Mouse (Mus musculus) frontal cortex, postnatal 14 days (tissue): ENCODE measurements around the gene Zfp943.

ENCODE experiments used
- DNase-seq, 2 experiments: peaks; one replicate each; pipeline ENCODE4 v3.0.0; 2022; ENCODE audit warnings: low spot score in 2 of 2

Zfp943 gene

DNA sequence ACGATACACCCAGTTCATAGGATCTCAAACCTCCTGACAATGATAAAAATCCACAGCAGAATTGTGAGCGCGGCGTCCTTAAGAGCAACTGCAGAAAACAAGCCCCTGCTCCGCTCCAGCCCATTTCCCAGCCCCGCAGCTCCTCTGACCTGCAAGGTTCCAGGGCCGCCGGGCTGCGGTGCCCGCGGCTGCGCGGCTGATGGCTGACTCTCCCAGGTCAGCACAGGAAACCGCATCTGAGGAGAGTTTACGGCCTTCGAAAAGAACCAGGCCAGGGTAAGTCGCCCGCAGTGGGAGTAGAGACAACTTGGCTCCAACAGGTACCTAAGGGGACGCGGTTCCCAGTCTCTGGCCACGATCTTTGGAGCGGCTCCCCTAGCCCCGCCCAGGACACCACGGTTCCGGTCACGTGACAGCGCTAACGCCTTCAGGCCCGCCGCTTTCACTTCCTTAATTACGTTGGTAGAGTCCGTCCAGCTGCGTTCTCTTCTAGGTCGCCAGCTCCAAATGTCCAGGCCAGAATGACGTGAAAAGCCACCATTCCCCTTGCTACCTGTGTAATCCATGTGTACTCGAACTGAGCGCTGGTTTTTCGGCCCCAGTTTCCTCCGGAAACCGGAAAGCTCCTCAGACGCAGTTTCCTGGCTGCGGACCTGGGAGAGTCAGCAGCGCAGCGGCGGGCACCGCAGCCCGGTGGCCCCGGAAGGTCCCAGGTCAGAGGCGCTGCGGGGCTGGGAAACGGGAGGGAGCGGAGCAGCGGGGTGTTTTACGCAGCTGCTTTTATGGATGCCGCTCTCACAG lies at the start of gene Zfp943, which contains the start of gene Zfp942:
Zfp943 (plus strand) TSS at position 446 of the 801 bp plus-strand sequence.
Zfp942 (minus strand) TSS at position 358 of the 801 bp plus-strand sequence.
- DNase-seq, result peak; percentile 66 to 70

DNA sequence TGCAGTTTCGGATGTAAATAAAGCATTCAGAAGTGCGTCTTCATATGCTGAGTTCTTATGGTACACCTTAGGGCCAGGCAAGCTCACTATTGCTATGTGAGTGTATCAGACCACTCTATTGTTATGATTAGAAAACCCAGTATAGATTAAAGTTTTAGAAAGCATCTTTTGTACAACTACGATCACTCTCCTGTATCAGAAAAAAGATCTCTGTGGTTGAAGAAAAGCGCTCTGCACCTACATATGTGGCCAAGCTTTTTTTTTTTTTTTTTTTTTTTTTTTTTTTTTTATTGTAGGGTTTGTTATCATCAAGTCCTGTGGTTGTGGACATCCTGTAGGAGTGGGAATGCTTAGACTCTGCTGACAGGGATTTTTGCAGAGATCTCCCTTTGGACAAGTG lies 950 bp downstream of the Zfp943 start:
- DNase-seq, result no peak

DNA sequence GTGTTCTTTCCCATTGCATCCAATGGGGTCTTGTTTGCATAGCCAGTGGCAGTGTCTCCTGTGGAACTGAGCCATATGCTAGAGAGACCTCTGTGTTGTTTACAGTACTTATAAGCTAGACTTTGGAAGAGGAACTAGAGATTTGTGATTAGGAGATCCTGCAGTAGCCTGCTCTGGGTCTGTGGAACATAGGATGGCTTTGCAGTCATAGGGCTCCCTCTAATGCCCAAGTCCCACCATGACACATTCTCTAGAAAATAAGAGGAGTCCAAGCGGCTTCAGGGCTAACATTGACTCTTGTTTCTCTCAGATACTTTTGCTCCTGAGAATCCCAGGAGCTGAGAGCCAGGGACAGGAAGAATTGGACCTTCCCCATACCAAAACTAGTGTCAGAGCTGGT lies 73.2 kb downstream of the Zfp943 start:
- peak in 1 of 2 experiments; percentile 5 for DNase-seq

DNA sequence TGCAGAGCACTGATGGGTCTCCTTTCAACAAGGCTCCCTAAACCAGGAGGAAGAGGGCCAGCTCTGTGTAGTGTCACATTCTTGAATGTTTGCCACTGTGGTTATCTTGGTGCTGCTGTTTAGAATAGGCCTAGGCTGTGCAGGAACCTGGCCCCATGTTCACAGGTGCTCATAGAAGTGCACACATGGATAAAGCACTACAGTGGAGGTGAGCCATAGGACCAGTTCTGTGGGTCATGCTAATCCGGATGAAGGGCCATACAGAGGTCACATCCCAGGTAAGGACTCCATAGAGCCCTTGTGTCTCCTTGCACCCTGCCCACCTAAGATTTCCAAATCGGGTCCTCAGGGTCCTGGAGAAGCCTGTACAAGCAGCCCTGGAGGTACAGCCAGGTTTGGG lies 87.1 kb downstream of the Zfp943 start:
- no peak for DNase-seq

DNA sequence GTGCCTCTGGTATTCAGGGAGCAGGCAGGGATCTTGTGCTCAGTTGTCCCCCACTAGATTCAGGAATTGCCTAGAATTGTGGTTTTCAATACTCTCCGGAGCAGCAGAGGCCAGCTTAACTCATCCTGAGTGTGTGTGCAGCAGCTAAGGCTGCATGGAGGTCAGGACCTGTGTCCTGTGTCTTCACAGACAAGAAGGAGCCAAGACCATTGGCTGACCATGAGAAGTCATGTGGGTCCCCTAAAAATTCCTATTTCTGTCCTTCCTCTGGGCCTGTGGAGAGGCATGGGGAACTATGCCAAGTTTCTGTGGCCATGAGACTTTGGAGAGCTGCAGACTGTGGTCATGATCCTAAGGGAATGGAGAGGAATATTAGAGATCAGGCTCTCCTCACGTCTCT lies 90.9 kb downstream of the Zfp943 start:
- DNase-seq, result no peak

DNA sequence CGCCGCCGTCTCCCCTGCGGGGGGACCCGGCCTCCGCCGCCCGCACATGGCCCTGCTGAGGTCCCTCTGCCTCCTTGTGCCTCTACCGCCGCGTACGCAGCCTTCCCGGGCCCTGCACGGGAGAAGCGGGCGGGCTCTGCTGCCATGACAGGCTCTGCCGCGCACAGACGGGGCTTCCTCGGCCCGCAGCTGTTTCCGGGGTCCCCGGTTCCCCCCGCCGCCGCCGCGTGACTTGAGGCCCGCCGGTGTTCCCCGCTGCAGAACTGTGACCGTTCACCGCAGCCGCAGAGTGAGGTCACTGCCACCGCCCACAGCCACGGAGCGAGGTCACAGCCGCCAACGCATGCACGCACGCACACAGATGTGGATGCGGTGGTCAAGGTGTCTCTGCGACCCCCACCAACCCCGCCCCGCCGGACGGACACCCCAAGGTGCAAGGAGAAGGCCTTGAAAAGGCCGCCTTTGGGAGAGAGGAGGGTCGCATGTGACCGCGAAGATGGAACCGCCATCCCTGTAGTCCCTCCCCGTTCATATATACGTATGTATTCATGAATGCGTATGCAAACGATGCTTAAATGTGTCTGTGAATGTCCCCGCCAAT lies 118.8 kb downstream of the Zfp943 start:
- peak; percentile 41 to 65 for DNase-seq

DNA sequence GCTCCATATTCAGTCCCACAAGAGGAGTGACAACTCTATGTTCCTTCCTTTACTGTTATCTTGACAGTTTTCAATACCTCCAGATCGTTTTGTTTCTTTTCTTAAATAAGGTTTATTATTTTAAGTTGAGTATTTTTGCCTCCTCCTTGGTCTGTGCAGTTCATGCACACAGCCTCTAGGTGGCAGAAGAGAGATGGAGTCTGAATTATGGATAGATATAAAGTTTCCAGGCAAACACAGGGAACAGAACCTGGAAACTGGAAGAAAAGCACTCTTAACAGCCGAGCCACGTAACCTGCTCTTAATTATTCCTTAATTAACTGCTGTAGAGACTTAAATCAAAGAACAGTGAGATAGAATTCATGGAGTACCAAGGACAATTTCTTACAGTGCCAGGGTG lies 120.9 kb downstream of the Zfp943 start:
- peak in 1 of 2 experiments; percentile 31 for DNase-seq

DNA sequence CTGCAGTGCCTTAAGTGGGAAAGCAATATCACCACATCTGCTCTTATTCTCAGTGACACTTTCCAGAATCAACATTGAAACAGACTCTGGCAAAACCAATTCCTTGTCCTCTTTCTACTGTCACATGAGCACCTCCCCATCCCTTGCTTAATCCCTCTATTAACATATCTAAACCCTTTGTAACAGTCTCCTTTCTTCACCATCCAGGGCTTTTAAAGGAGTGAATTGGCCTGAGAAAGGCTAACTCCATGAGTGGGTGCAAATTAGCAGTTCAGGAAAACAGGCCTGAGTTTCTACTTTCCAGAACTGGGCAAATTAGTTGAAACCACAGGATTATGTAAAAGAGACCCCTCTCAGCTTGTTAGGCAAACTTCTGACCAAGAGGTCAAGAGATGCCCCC lies 156.4 kb downstream of the Zfp943 start:
- no peak for DNase-seq
